Mouse (Mus musculus): ENCODE measurements around the gene Tns4. TPM values are rescaled to one million over a fixed set of nuclear protein-coding genes. Genes with fewer than 3 reads are reported as not detected.

The Tns4 gene
- polyA plus RNA-seq, 1 experiment, result 2.0 TPM

DNA sequence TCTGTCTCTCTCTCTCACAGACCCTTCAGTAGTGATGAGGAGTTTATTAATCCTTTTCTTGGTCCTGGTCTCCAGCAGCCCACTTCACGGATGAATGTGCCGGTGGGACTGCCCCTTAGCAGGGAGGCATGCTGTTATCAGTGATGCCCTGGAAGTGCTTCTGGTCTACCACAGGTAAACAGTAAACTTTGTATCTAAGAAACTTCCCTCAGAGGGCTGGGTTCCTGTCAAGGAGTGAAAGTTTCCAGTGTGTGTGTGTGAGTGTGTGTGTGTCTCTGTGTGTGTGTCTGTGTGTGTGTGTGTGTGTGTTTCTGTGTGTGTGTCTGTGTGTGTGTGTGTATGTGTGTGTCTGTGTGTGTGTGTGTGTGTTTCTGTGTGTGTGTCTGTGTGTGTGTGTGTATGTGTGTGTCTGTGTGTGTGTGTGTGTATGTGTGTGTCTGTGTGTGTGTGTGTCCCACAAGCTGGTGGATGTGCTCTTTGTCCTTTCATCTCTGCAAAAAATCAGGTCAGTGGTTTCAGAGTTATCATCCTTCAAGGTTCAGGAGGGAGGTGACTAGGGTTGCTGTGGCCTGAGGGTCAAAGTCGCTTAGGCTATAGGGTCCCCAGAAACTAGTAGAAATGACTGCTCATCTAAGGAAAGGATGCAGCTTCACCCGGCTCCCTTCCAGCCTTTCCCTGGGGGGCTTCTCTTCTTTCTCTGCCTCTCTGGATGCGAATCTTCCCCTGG, 41.8 kb upstream of the Tns4 start:
- Histone ChIP-seq H3K4me1 (ENCODE audit: control insufficient read depth, insufficient read depth, low read length) (no peaks in the 10 kb centered on the region), H3K27ac (ENCODE audit: insufficient read depth, low read depth, low read length) (no peak overlapping the region), H3K4me3 (ENCODE audit: insufficient read depth, low read length) (no peak overlapping the region)
- TF ChIP-seq CTCF (IDR thresholded peaks at IDR 0.05; ENCODE audit: low read depth, low read length), result no peak
- TF ChIP-seq POLR2A (IDR thresholded peaks at IDR 0.05; ENCODE audit: borderline replicate concordance, low read depth, low read length), result no peak

DNA sequence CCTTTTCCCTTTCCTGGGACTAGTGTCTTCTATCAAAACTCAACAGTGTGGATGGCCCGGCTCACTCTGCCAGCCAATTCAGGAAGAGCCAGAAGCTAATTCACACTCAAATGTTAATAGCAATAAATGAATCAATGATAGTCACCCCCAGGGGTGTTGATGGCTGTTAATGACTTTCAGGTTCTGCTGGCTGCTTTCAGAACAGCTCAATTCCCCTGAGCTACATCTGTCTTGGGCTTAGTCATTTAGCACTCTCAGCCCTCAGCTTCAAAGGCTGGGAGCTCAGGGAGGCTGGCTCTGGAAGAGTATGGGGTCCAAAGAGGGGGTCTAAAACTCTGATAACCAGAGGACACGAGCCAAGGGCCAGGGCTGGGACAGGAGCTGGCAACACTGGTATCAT, 40.2 kb upstream of the Tns4 start:
- TF ChIP-seq CTCF (IDR thresholded peaks at IDR 0.05; ENCODE audit: low read depth, low read length) (no peak), POLR2A (IDR thresholded peaks at IDR 0.05; ENCODE audit: borderline replicate concordance, low read depth, low read length) (no peak)
- Histone ChIP-seq H3K4me1 (ENCODE audit: control insufficient read depth, insufficient read depth, low read length) (no peaks in the 10 kb centered on the region), H3K27ac (ENCODE audit: insufficient read depth, low read depth, low read length) (no peak overlapping the region), H3K4me3 (ENCODE audit: insufficient read depth, low read length) (no peak overlapping the region)

DNA sequence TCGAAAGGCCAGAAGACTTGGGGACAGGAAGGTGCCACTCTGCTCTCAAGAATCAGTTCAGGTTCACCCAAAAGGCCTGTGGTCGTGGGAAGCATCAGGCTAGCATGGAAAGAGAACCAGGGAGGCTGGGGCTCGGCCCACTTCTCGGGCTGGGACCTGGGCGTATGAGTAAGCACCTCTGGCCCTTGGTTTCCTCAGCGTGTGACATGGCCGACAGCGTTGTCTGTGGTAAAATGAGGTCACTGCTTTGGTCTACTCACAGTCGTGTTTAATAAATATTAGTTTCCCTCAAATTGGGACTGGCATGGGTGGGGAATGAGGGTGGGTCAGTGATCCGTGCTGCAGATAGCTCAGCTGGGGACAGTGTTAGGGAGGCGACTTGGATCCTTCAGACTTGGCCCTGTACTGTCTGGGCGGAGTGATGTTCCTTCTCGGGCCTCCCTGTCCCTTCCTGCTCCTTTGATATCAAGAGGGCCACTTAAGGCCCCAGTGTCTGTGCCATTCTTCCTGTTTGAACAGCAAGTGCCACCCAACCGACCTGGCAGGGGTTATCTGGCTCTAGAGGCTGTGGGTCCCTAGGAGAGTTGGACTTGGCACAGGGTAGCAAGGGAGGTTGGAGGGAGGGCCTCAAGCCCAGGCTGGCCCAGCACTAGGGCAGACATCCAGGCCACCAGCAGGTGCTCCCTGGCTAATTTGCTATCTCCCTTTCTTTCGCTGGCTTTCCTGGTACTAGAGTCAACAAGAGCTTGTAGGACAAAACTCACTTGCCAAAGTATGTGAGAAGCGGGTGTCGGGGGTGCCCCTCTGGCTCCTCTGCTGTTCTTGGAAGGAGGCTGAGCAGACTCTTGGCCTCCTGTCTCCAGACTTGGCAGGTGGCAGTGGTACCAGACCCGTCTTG, 38.9 kb upstream of the Tns4 start:
- Histone ChIP-seq H3K4me1 (ENCODE audit: control insufficient read depth, insufficient read depth, low read length) (no peaks in the 10 kb centered on the region), H3K4me3 (ENCODE audit: insufficient read depth, low read length) (no peak overlapping the region), H3K27ac (ENCODE audit: insufficient read depth, low read depth, low read length) (no peak overlapping the region)
- TF ChIP-seq CTCF (IDR thresholded peaks at IDR 0.05; ENCODE audit: low read depth, low read length) (no peak), POLR2A (IDR thresholded peaks at IDR 0.05; ENCODE audit: borderline replicate concordance, low read depth, low read length) (no peak)

DNA sequence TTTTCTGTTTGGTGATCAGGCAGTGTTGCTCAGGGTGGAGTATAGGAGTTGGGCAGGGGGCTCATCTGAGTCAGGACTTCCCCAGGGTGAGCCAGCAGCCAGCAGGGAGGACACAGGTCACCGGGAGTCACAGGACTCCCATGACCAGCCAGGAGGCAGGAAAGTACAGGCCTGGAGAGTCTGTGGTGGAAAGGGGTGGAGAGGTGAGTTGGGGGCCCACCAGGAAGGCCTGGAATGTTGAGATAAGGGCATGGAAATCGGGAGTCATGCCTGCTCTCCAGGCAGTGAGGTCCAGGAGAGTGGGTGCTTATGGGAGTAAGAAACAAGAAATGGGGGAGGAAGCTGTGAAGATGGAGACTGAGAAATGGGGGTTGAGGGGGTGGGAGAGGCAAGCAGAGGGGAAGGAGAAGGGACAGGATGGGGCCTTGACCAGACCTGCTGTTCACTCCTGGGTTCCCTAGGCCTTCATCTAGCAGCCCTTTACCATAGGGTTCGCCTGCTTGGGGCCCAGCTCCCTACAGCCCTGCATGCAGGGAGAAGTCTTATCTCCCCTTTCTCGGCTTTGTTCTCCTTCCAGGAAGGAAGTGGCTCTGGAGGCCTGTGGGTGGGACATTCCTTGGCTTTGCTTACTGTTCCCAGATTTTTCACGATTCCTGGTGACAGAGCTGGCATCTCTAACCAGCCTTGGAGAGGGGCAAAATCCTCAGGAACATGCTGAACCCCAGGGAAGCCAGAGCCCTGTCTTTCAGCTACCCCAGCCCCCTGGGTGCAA, 37.6 kb upstream of the Tns4 start:
- TF ChIP-seq POLR2A (IDR thresholded peaks at IDR 0.05; ENCODE audit: borderline replicate concordance, low read depth, low read length) (no peak), CTCF (IDR thresholded peaks at IDR 0.05; ENCODE audit: low read depth, low read length) (no peak)
- no peak overlapping the region for H3K4me3 ChIP-seq (ENCODE audit: insufficient read depth, low read length)
- H3K4me1 ChIP-seq (ENCODE audit: control insufficient read depth, insufficient read depth, low read length), result no peaks in the 10 kb centered on the region
- no peak overlapping the region for H3K27ac ChIP-seq (ENCODE audit: insufficient read depth, low read depth, low read length)

DNA sequence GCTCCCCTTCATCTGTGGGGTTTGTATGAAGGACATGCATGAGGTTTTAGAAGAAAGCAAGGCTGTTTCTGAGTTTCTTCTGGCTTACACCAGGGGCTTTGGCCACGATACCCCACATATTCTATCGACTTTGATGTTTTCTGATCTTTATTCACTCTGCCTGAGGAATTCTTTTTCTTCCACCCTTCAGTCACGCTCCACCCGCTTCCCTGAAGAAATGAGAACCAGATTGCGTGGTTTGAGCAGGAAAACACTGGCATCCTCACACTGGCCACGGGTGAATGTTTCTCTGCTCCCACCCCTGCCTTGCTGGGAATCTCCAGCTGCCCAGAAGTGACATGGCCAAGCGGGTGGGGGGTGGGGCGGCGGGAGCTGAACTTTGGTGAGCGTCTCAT, 35.5 kb upstream of the Tns4 start:
- no peak overlapping the region for H3K27ac ChIP-seq (ENCODE audit: insufficient read depth, low read depth, low read length)
- no peak for TF ChIP-seq POLR2A (IDR thresholded peaks at IDR 0.05; ENCODE audit: borderline replicate concordance, low read depth, low read length)
- TF ChIP-seq CTCF (IDR thresholded peaks at IDR 0.05; ENCODE audit: low read depth, low read length), result no peak
- no peaks in the 10 kb centered on the region for H3K4me1 ChIP-seq (ENCODE audit: control insufficient read depth, insufficient read depth, low read length)
- H3K4me3 ChIP-seq (ENCODE audit: insufficient read depth, low read length), result no peak overlapping the region

DNA sequence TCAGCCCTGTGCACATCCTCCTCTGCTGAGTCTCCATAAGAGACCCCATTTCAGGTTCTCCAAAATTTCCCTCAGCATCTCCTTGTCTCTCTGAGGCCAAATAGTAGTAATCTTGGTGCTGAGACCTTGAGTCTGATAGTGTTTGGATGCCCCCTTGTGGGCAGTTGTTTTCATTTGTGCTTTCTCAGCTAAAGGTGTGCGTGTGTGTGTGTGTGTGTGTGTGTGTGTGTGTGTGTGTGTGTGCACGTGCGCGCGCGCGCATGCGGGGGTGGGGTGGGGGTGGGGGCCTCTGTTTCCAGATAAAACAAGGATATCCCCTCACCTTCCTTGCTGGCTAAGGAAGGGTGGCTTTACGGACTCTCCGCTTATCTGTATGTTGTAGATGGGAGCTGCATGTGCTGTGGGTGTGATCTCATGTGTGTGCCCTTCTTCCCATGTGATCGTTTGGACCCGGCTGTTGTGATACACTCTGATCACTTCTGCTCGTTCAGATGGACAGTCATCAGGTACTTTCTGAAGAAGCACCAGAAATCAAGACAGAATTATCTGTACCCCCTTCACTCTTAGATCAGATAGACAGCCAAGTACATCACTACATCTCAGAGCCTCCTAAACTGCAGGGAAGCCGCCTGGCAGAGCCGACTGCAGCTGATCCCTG, 35.0 kb upstream of the Tns4 start:
- Histone ChIP-seq H3K4me1 (ENCODE audit: control insufficient read depth, insufficient read depth, low read length) (no peaks in the 10 kb centered on the region), H3K4me3 (ENCODE audit: insufficient read depth, low read length) (no peak overlapping the region), H3K27ac (ENCODE audit: insufficient read depth, low read depth, low read length) (no peak overlapping the region)
- TF ChIP-seq POLR2A (IDR thresholded peaks at IDR 0.05; ENCODE audit: borderline replicate concordance, low read depth, low read length), result no peak

DNA sequence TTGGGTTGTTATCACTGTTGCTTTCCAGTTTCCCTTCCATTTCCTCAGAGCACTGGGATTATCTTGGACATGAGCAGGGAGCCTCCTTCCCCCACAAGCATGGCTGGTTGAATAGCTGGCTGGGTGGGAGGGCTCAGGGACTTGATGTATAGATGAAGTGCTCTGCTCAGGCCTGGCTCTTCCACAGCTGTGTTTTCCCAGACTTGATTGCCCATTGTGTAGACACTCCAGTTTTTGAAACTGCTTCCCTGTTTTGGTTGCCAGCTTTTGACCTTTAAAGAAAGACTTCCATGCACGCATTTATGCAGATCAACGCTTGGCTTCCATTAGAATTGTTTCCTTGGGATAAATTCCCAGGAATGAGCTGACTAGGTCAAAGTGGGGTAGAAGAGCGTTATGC, 33.6 kb upstream of the Tns4 start:
- H3K4me1 ChIP-seq (ENCODE audit: control insufficient read depth, insufficient read depth, low read length), result no peaks in the 10 kb centered on the region
- H3K27ac ChIP-seq (ENCODE audit: insufficient read depth, low read depth, low read length), result no peak overlapping the region
- H3K4me3 ChIP-seq (ENCODE audit: insufficient read depth, low read length), result no peak overlapping the region
- TF ChIP-seq POLR2A (IDR thresholded peaks at IDR 0.05; ENCODE audit: borderline replicate concordance, low read depth, low read length), result no peak
- no peak for TF ChIP-seq CTCF (IDR thresholded peaks at IDR 0.05; ENCODE audit: low read depth, low read length)

DNA sequence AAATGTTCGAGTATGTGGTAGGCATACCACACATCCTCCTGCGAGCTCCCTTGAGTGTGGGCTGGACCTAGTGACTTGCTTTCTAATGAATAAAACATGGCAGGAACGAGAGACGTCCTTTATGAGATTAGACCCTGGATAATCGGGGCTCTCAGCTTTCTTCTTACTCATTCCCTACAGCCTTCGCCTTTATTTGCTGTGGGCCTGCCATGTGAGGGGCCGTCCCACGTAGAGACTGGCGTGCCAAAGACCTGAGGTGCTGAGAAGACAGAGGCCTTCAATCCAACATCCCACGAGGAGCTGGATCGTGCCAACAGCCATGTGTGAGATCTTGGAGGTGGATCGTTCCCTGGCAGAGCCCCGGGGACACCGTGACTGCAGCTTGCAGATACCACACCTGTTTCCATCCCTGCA, 32.1 kb upstream of the Tns4 start:
- Histone ChIP-seq H3K4me1 (ENCODE audit: control insufficient read depth, insufficient read depth, low read length) (no peaks in the 10 kb centered on the region), H3K4me3 (ENCODE audit: insufficient read depth, low read length) (no peak overlapping the region), H3K27ac (ENCODE audit: insufficient read depth, low read depth, low read length) (no peak overlapping the region)
- TF ChIP-seq POLR2A (IDR thresholded peaks at IDR 0.05; ENCODE audit: borderline replicate concordance, low read depth, low read length) (no peak), CTCF (IDR thresholded peaks at IDR 0.05; ENCODE audit: low read depth, low read length) (no peak)

DNA sequence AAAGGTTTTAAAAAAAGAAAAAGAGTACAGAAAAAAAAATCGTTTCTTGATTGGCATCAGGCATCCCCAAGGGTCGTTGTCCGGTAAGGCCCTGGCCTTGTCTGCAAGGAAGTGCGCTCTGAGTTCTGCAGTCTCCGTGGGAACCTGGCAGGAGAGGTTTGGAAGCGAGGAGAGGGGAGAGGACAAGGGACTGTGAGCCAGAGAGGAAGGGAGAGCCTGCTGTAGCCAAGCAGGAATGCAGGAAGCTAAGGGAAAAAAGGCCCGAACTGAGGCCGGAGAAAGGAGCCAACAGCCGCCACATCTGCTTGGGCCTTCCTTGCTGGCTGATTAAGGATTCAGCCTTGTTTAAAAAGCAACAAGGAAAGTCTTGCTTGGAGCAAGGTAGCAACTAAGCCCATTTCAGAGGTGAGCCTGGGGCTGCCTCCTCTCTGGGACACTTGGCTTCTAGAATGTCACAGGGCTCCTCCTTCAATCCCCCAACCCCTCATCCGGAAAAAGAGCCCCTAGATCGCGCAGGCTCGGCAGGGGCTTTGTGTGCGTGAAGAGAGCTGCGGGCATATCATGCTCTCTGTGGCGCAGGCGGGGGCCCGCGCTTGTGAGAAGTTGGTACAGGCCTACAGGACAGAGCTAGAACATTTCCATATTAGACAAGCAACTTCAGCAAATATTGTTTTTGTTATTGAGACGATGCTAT, 31.6 kb upstream of the Tns4 start:
- H3K4me1 ChIP-seq (ENCODE audit: control insufficient read depth, insufficient read depth, low read length), result no peaks in the 10 kb centered on the region
- no peak overlapping the region for H3K27ac ChIP-seq (ENCODE audit: insufficient read depth, low read depth, low read length)
- no peak overlapping the region for H3K4me3 ChIP-seq (ENCODE audit: insufficient read depth, low read length)
- no peak for TF ChIP-seq CTCF (IDR thresholded peaks at IDR 0.05; ENCODE audit: low read depth, low read length)
- no peak for TF ChIP-seq POLR2A (IDR thresholded peaks at IDR 0.05; ENCODE audit: borderline replicate concordance, low read depth, low read length)

Data from bone marrow macrophage, adult 2 months (primary cell).